Mouse (Mus musculus) forebrain, embryonic 13.5 days (tissue): Measurements from ENCODE around the gene Fhit. TPM values are rescaled to one million over a fixed set of nuclear protein-coding genes. Genes with fewer than 3 reads are reported as not detected.

ENCODE experiments used
- ATAC-seq: fragments of 200-750 bp; cut with Nextera tagmentation; 2 replicates; pipeline ENCODE4 v1.8.0; 2017
- H3K27ac ChIP-seq: fragments of 300-500 bp; sonication (generic); 2 replicates; pipeline ENCODE4 v1.5.1; 2015; ENCODE audit warnings: inconsistent platforms, mild to moderate bottlenecking, moderate library complexity
- H3K27me3 ChIP-seq: fragments of 300-500 bp; sonication (generic); 2 replicates; pipeline ENCODE4 v1.6.1; 2015; ENCODE audit warnings: mild to moderate bottlenecking, inconsistent platforms
- H3K36me3 ChIP-seq: fragments of 300-500 bp; sonication (generic); 2 replicates; pipeline ENCODE4 v1.6.1; 2015; ENCODE audit warnings: mild to moderate bottlenecking, inconsistent platforms; ENCODE audit not compliant: poor library complexity, severe bottlenecking
- H3K4me1 ChIP-seq: fragments of 300-500 bp; sonication (generic); 2 replicates; pipeline ENCODE4 v1.6.1; 2015; ENCODE audit warnings: inconsistent platforms
- H3K4me2 ChIP-seq: fragments of 300-500 bp; sonication (generic); 2 replicates; pipeline ENCODE4 v1.6.1; 2015; ENCODE audit warnings: inconsistent platforms, mild to moderate bottlenecking, moderate library complexity
- H3K4me3 ChIP-seq: fragments of 300-500 bp; sonication (generic); 2 replicates; pipeline ENCODE4 v1.5.1; 2015; ENCODE audit warnings: mild to moderate bottlenecking, inconsistent platforms
- H3K9ac ChIP-seq: fragments of 300-500 bp; sonication (generic); 2 replicates; pipeline ENCODE4 v1.6.1; 2015; ENCODE audit warnings: mild to moderate bottlenecking, inconsistent platforms
- H3K9me3 ChIP-seq: fragments of 300-500 bp; sonication (generic); replicated peaks from 2 replicates; pipeline ENCODE4 v1.6.1; 2016; ENCODE audit warnings: inconsistent platforms
- WGBS: fragments of 180-500 bp; shearing (Covaris S2); methylation state at CpG from one replicate; pipeline ENCODE4 v1.1.7; 2015; 5-methylcytosine and 5-hydroxymethylcytosine counted together
- polyA plus RNA-seq: library from polyadenylated mRNA; unstranded; fragments of >200 nt; fragmentation: Nextera tagmentation; extraction: Ambion mirVana; gene quantifications from 2 replicates; pipeline ENCODE4 v1.2.1, GENCODE M21; 2015

Fhit gene
- polyA plus RNA-seq, 1 experiment from 2014 or later = 6.2 TPM

DNA sequence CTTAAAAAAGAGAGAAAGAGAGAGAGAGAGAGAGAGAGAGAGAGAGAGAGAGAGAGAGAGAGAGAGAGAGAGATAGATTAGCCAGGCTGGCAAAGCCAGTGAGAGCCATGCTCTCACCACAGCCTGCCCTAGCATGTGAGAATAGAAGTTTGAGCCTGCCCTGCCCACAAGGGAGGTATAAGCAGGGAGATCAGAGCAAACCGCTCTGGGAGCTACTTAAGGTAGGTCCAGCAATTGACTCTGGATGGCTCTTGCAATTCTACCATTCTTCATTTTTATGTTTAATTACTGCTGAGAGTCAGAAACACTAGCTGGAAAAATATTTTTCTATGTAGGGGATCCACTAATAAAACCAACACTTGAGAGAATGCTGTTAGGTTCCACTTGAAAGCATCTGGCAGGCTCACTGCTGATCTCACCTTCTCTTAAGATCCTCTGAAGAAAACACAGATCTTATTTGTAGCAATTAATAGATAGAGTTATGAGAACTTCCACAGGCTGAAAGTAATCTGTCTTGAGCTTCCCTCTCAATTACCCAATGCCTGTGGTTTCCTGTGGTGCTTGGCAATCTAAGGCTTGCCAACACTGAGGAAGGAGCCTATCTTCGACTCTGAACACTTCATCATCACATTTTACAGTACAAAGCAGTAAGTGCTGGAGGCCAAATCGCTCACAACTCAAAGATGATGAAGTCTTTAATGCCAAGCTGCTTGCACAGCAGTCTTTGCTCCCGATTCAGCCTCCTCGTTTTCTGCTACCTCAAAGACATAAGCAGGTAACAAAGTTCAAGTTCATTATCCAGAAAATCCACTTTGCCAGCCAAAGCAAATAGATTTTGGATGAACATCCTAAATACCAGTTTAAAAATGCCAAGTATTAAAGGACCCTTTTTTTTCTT is 793.8 kb downstream of the Fhit start:
- Histone ChIP-seq H3K4me3 (no peak overlapping the region), H3K27me3 (no peaks in the 10 kb centered on the region), H3K27ac (no peak overlapping the region), H3K4me2 (no peak overlapping the region), H3K4me1 (no peaks in the 10 kb centered on the region), H3K9me3 (no peaks in the 10 kb centered on the region), H3K36me3 (no peaks in the 10 kb centered on the region), H3K9ac (no peak overlapping the region)
- 69% methylated on average over 5 of the region's 5 CpGs for WGBS
- ATAC-seq = no peak

DNA sequence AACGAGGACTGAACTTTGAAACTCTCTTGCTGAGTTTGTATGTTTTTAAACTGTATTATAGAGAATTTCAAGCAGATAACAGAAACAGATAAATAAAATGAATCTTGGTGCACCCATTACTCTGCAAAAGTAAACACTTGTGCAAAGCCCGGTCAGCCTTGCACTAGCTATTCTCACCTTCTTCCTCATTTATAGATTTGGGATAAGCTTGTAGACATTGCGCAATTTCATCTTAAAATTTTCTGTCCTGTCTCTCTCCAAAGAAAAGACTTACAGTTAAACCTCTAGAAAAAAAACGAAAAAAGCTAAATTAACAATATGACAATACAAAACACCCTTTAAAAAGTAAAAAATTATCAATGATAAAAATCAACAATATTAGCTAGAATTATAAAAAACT is 795.0 kb downstream of the Fhit start:
- H3K36me3 ChIP-seq = no peaks in the 10 kb centered on the region
- ATAC-seq = no peak
- no peaks in the 10 kb centered on the region for H3K4me1 ChIP-seq
- no peak overlapping the region for H3K9ac ChIP-seq
- 92% methylated on average over 4 of the region's 4 CpGs for WGBS
- no peaks in the 10 kb centered on the region for H3K27me3 ChIP-seq
- no peaks in the 10 kb centered on the region for H3K9me3 ChIP-seq
- no peak overlapping the region for H3K4me2 ChIP-seq
- H3K27ac ChIP-seq = no peak overlapping the region
- H3K4me3 ChIP-seq = no peak overlapping the region

DNA sequence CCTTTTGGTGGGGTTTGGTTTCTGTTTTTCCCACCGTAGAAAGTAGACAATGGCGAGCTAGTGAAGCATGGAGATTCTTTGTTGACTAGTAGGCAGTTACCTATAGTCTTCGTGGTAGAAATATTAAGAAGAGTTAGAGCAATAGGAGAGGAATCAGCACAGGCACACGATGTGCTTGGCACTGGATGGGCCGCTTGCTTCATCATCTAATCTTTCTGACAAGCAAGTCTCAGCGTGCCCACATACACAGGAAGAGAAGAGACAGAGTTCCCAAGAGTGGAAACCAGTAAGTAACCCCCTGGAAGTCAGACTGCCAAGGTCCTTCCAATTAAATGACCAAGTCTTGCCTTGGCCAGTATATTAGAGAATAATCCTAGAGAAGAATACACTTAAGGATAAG is 797.6 kb downstream of the Fhit start:
- Histone ChIP-seq H3K4me3 (no peak overlapping the region), H3K4me1 (no peaks in the 10 kb centered on the region), H3K36me3 (no peaks in the 10 kb centered on the region), H3K9ac (no peak overlapping the region), H3K27ac (no peak overlapping the region), H3K4me2 (no peak overlapping the region), H3K9me3 (no peaks in the 10 kb centered on the region), H3K27me3 (no peaks in the 10 kb centered on the region)
- ATAC-seq = no peak
- WGBS = 45% methylated on average over 6 of the region's 6 CpGs

DNA sequence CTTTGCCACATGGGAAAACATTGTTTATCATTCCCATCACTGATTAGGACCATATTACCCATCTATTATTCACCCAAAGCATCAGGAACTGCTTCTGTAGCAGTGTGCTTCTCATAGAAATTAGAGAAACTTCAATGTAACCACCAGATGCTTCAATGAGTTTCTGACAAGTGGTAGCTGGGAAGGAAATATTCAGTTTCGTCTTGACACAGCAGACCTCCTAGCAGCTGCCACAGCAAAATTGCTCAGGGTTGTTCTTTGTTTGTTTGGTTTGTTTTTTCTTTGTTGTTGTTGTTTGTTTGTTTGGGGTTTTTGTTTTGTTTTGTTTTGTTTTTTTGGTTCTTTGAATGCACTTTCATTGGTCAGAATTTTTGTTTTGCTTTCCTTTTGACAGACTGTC is 798.5 kb downstream of the Fhit start:
- WGBS = 81% methylated on average over 1 of the region's 1 CpGs
- no peaks in the 10 kb centered on the region for H3K36me3 ChIP-seq
- H3K4me3 ChIP-seq = no peak overlapping the region
- no peak overlapping the region for H3K27ac ChIP-seq
- H3K27me3 ChIP-seq = no peaks in the 10 kb centered on the region
- H3K4me1 ChIP-seq = no peaks in the 10 kb centered on the region
- no peak overlapping the region for H3K4me2 ChIP-seq
- no peak overlapping the region for H3K9ac ChIP-seq
- ATAC-seq = no peak
- H3K9me3 ChIP-seq = no peaks in the 10 kb centered on the region

DNA sequence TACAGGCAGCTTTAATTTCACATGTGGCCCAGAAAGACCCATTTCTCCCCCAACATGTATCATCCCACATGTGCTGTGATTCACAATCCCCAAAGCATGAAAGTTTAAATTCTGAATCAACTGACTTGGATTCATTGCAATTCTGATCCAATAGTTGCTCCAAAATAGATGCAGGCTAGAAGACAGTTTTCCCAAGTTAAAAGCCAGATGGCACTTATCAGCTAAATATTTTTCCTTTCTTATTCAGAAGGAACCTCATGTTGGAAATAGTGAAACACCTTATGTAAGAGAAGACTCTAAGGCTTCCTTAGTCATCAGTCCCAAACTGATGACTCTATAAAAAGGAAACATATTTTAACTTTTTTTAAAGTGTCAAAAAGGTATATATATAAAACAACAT is 815.9 kb downstream of the Fhit start:
- Histone ChIP-seq H3K27me3 (no peaks in the 10 kb centered on the region), H3K4me2 (no peak overlapping the region), H3K9ac (no peak overlapping the region), H3K4me1 (no peaks in the 10 kb centered on the region), H3K36me3 (no peaks in the 10 kb centered on the region), H3K9me3 (no peaks in the 10 kb centered on the region), H3K27ac (no peak overlapping the region), H3K4me3 (no peak overlapping the region)
- no peak for ATAC-seq

DNA sequence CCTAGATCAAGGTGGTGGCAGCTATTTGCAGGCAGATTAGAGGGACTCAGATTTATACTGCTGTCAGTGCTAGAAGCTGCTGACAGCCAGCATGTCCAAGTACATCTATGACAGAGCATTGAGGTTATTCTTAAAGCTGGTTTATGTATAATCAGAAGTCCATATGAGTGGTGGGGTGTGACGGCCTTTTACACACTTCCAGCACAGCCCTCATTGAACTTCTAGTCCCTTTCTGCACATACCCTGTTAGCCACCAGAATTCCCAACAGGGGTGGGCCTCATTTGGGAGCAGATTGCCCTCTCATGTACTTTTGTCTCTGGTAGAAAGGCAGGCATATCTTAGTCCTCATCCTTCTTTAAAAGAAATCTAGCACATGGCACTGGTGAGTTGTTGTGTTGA is 817.8 kb downstream of the Fhit start:
- H3K9ac ChIP-seq = no peak overlapping the region
- WGBS = 82% methylated on average over 1 of the region's 1 CpGs
- H3K4me1 ChIP-seq = no peaks in the 10 kb centered on the region
- H3K27me3 ChIP-seq = no peaks in the 10 kb centered on the region
- H3K4me3 ChIP-seq = no peak overlapping the region
- H3K4me2 ChIP-seq = no peak overlapping the region
- no peak for ATAC-seq
- no peaks in the 10 kb centered on the region for H3K9me3 ChIP-seq
- no peak overlapping the region for H3K27ac ChIP-seq
- H3K36me3 ChIP-seq = no peaks in the 10 kb centered on the region

DNA sequence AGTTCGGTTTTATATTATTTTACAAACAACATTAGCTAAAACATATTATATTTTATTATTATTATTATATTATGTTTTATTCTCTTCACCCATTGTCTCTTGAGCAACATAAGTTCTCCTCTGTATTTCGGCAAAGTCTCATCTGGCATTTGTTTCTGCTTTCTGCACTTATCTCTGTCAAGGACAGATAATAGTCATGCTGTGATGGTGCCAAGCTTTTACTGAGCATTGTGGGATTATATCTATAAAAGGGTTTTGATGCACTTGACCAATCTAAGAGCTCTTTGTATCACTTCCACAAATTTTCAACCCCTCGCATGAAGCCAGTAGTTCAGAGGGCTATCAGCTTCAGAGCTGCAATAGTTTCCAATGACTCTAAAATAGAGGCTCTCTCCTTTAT is 845.1 kb downstream of the Fhit start:
- Histone ChIP-seq H3K27me3 (no peaks in the 10 kb centered on the region), H3K9ac (no peak overlapping the region), H3K4me2 (no peak overlapping the region), H3K27ac (no peak overlapping the region), H3K4me1 (no peaks in the 10 kb centered on the region), H3K9me3 (no peaks in the 10 kb centered on the region), H3K4me3 (no peak overlapping the region), H3K36me3 (no peaks in the 10 kb centered on the region)
- 83% methylated on average over 3 of the region's 3 CpGs for WGBS
- no peak for ATAC-seq

DNA sequence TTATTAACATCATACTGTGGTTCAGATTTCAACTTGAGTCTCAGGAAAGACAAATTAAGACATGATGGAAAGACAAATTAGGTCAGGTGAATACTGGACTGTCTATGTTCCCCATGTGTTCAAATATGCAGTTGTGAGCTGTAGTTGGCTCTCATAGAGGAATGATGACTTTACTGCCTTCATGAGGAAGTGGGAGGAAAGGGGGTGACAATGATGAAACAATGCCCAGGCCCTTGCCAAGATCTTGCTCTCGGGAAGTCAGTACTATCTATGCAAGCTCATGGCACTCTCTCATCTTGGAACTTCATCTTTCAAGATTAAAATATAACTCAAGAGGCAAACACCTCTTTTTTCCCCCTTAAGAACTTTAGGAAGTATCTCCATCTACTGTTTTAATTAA is 849.6 kb downstream of the Fhit start:
- Histone ChIP-seq H3K4me1 (no peaks in the 10 kb centered on the region), H3K27me3 (no peaks in the 10 kb centered on the region), H3K4me3 (no peak overlapping the region), H3K36me3 (no peaks in the 10 kb centered on the region), H3K9me3 (no peaks in the 10 kb centered on the region), H3K9ac (no peak overlapping the region), H3K4me2 (no peak overlapping the region), H3K27ac (no peak overlapping the region)
- 95% methylated on average over 1 of the region's 1 CpGs for WGBS
- ATAC-seq = no peak

DNA sequence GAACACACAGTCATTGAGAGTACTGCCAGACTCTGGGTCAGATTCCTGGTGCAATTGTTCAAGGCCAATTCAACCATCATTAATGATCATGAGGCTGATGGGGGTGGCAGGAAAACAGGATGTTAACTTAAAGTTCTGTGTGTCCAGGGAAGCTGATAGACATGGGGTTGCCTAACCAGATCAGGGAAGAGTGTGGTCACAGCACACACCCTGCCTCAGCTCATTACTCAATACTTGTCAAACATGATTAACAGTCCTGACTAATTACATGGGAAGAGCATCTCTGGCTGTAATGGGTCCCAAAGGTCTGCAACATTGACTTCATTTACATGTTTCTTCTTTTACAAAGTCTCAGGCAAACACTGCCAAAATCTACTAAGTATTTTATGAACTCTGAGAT is 856.5 kb downstream of the Fhit start:
- no peaks in the 10 kb centered on the region for H3K4me1 ChIP-seq
- ATAC-seq = no peak

DNA sequence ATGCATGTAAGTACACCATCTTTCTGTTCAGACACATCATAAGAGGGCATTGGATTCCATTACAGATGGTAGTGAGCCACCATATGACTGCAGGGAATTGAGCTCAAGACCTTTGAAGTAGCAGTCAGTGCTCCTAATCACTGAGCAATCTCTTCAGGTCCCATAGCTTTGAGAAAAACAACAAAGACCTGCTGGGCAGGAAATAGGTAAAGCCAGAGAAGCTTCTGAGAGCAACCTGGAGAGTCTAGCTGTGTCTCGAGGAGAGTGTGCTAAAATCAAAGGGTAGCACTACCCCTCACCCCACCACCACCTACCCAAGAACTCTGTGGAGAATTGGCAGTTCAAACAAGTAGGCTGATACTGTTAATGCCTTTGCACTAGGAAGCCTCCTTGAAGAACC is 860.3 kb downstream of the Fhit start:
- Histone ChIP-seq H3K4me2 (no peak overlapping the region), H3K27me3 (no peaks in the 10 kb centered on the region), H3K9me3 (no peaks in the 10 kb centered on the region), H3K9ac (no peak overlapping the region), H3K27ac (no peak overlapping the region), H3K36me3 (no peaks in the 10 kb centered on the region), H3K4me1 (no peaks in the 10 kb centered on the region), H3K4me3 (no peak overlapping the region)
- 56% methylated on average over 1 of the region's 1 CpGs for WGBS
- ATAC-seq = no peak

More for the DNA sequence above, 856.5 kb downstream of the Fhit start:
- H3K27me3 ChIP-seq = no peaks in the 10 kb centered on the region
- H3K4me2 ChIP-seq = no peak overlapping the region
- H3K9ac ChIP-seq = no peak overlapping the region
- no peaks in the 10 kb centered on the region for H3K9me3 ChIP-seq
- no peaks in the 10 kb centered on the region for H3K36me3 ChIP-seq
- no peak overlapping the region for H3K27ac ChIP-seq
- H3K4me3 ChIP-seq = no peak overlapping the region

DNA sequence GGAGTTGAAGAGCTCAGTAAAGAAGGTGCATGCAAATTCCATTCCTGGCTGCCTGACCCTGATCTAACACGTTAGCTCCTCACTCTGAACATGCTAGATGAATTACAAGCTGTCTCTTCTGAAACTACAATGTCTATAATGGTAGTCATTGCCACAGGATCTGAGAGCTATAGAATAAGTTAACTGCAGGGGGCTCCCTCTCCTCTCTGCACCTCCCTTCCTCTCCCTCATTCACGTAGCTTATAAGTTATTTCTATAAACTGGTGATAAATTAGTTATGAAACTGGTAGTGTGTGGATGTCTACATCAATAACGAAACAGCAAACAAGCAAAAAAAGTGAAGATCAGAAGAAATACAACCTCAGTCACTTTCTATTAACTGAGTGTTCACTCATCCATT is 860.9 kb downstream of the Fhit start:
- no peaks in the 10 kb centered on the region for H3K27me3 ChIP-seq
- H3K4me3 ChIP-seq = no peak overlapping the region
- H3K9ac ChIP-seq = no peak overlapping the region
- no peaks in the 10 kb centered on the region for H3K9me3 ChIP-seq
- H3K27ac ChIP-seq = no peak overlapping the region
- H3K4me2 ChIP-seq = no peak overlapping the region
- H3K36me3 ChIP-seq = no peaks in the 10 kb centered on the region
- no peak for ATAC-seq
- WGBS = 78% methylated on average over 3 of the region's 3 CpGs
- H3K4me1 ChIP-seq = no peaks in the 10 kb centered on the region

DNA sequence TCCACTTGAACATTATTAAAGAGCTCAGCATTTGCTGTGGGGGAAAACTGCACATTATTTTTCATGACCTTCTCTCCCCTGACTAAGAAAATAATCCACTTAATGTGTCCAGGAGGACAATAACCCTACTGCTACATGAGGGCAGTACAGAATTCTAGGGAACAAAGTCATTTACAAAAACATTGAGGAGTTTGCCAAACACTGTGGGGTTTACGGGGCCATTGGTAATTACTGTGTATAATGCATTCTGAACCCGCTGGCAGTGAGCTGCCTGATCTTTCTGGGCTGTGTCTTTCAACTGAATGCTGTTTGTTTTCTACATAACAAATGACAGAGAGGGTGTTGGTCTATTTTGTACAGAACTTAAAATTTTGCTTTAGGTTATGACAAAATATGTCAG is 862.8 kb downstream of the Fhit start:
- Histone ChIP-seq H3K36me3 (no peaks in the 10 kb centered on the region), H3K4me1 (no peaks in the 10 kb centered on the region), H3K4me2 (no peak overlapping the region), H3K4me3 (no peak overlapping the region), H3K9me3 (no peaks in the 10 kb centered on the region), H3K27me3 (no peaks in the 10 kb centered on the region), H3K9ac (no peak overlapping the region), H3K27ac (no peak overlapping the region)
- 46% methylated on average over 2 of the region's 2 CpGs for WGBS
- no peak for ATAC-seq

DNA sequence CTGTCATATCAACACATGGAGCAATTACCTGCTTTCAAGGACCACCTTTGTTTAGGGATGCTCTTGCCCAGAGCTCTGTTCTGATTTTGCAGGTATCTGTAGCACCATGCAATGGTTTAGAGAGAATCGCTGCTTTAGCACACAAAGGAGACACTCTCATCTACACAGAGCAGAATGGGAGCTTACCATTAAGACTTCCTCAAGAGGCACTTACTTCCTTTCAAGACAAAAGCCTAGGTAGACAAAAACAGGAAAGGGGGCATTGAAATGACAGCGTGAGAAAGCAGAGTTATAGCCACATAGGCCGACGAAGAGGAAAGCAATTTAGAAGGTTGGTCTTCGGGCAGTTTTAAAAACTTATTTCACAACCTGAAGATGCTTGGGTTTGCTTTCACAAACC is 872.8 kb downstream of the Fhit start:
- no peak overlapping the region for H3K9ac ChIP-seq
- H3K36me3 ChIP-seq = no peaks in the 10 kb centered on the region
- ATAC-seq = no peak
- H3K4me1 ChIP-seq = no peaks in the 10 kb centered on the region
- 87% methylated on average over 5 of the region's 5 CpGs for WGBS
- no peak overlapping the region for H3K4me2 ChIP-seq
- H3K27me3 ChIP-seq = no peaks in the 10 kb centered on the region
- H3K27ac ChIP-seq = no peak overlapping the region
- H3K4me3 ChIP-seq = no peak overlapping the region
- H3K9me3 ChIP-seq = no peaks in the 10 kb centered on the region
